Mouse (Mus musculus) liver, embryonic 13.5 days (tissue): ENCODE data around the gene Nipal3. TPM values are rescaled to one million over a fixed set of nuclear protein-coding genes. Genes with fewer than 3 reads are reported as not detected.
A peak's percentile ranks its signal among the peaks of the same experiment; 100 is the strongest.

Experiments used
- ATAC-seq: fragments of 200-750 bp; cut with Nextera tagmentation; 2 replicates; pipeline ENCODE4 v1.8.0; 2017; ENCODE audit warnings: low read depth, mild to moderate bottlenecking, moderate number of reproducible peaks, moderate library complexity
- DNase-seq: peaks from one replicate; pipeline ENCODE4 v3.0.0; 2022
- H3K27ac ChIP-seq: fragments of 300-500 bp; sonication (generic); 2 replicates; pipeline ENCODE4 v1.5.1; 2015; ENCODE audit warnings: moderate library complexity, mild to moderate bottlenecking, inconsistent platforms
- H3K27me3 ChIP-seq: fragments of 300-500 bp; sonication (generic); 2 replicates; pipeline ENCODE4 v1.6.1; 2015; ENCODE audit warnings: mild to moderate bottlenecking, inconsistent platforms
- H3K36me3 ChIP-seq: fragments of 300-500 bp; sonication (generic); 2 replicates; pipeline ENCODE4 v1.6.1; 2015; ENCODE audit warnings: mild to moderate bottlenecking, inconsistent platforms
- H3K4me1 ChIP-seq: fragments of 300-500 bp; sonication (generic); replicated peaks from 2 replicates; pipeline ENCODE4 v1.6.1; 2015; ENCODE audit warnings: inconsistent platforms
- H3K4me2 ChIP-seq: fragments of 300-500 bp; sonication (generic); 2 replicates; pipeline ENCODE4 v1.6.1; 2015; ENCODE audit warnings: inconsistent platforms, mild to moderate bottlenecking, moderate library complexity
- H3K4me3 ChIP-seq: fragments of 300-500 bp; sonication (generic); replicated peaks from 2 replicates; pipeline ENCODE4 v1.5.1; 2015; ENCODE audit warnings: mild to moderate bottlenecking, inconsistent platforms
- H3K9ac ChIP-seq: fragments of 300-500 bp; sonication (generic); 2 replicates; pipeline ENCODE4 v1.6.1; 2015; ENCODE audit warnings: mild to moderate bottlenecking, inconsistent platforms
- H3K9me3 ChIP-seq: fragments of 300-500 bp; sonication (generic); replicated peaks from 2 replicates; pipeline ENCODE4 v1.6.1; 2016; ENCODE audit warnings: inconsistent platforms
- WGBS: fragments of 180-500 bp; shearing (Covaris S2); methylation state at CpG from one replicate; pipeline ENCODE4 v1.1.7; 2015; ENCODE audit not compliant: insufficient replicate concordance; 5-methylcytosine and 5-hydroxymethylcytosine counted together
- polyA plus RNA-seq: library from polyadenylated mRNA; unstranded; fragments of >200 nt; fragmentation: Nextera tagmentation; extraction: Ambion mirVana; gene quantifications from 2 replicates; pipeline ENCODE4 v1.2.1, GENCODE M21; 2015

Nipal3 gene
- polyA plus RNA-seq, 1 experiment from 2014 or later, result 2.7 TPM

GRCm38 (mm10) chr4:135433443-135434394, 61.1 kb downstream of the Nipal3 start, which contains the start of gene Rcan3:
Gene Rcan3, minus strand, starts transcription at chr4:135433853.
- Histone ChIP-seq H3K4me3 (peak within 1 kb of the TSS; percentile 78), H3K9me3 (no peaks in the 10 kb centered on the region), H3K36me3 (no peaks in the 10 kb centered on the region), H3K4me2 (peak within 1 kb of the TSS; percentile 98), H3K27me3 (no peaks in the 10 kb centered on the region; the same call in 1 of the 2 replicates), H3K27ac (peak within 1 kb of the TSS; percentile 91), H3K9ac (peak within 1 kb of the TSS; percentile 89), H3K4me1 (peaks cover 69% of the 10 kb centered on the region)
- WGBS, result under 1% methylated on average over 78 of the region's 79 CpGs
- DNase-seq (peak; percentile 66), ATAC-seq (peak; percentile 87)

- H3K36me3 ChIP-seq, result no peaks in the 10 kb centered on the region
- no peak for DNase-seq
- peak overlapping the region; percentile 89 for H3K9ac ChIP-seq
- H3K4me2 ChIP-seq, result peak overlapping the region; percentile 98
- peak overlapping the region; percentile 75 for H3K27ac ChIP-seq
- H3K27me3 ChIP-seq, result no peaks in the 10 kb centered on the region; the same call in 1 of the 2 replicates
- H3K9me3 ChIP-seq, result no peaks in the 10 kb centered on the region
- 19% methylated on average over 10 of the region's 10 CpGs for WGBS
- ATAC-seq, result no peak
- H3K4me3 ChIP-seq, result peak overlapping the region; percentile 78
- H3K4me1 ChIP-seq, result peaks cover 62% of the 10 kb centered on the region
Measured at GRCm38 (mm10) chr4:135433086-135433442, 61.8 kb downstream of the Nipal3 start.

GRCm38 (mm10) chr4:135429990-135430760, 64.7 kb downstream of the Nipal3 start:
- Histone ChIP-seq H3K9me3 (no peaks in the 10 kb centered on the region), H3K36me3 (no peaks in the 10 kb centered on the region), H3K27ac (no peak overlapping the region), H3K4me1 (peaks cover 39% of the 10 kb centered on the region), H3K27me3 (no peaks in the 10 kb centered on the region; the same call in 1 of the 2 replicates), H3K9ac (no peak overlapping the region), H3K4me2 (no peak overlapping the region), H3K4me3 (no peak overlapping the region)
- ATAC-seq (no peak), DNase-seq (no peak)
- 68% methylated on average over 8 of the region's 8 CpGs for WGBS

- H3K36me3 ChIP-seq, result no peaks in the 10 kb centered on the region
- no peak overlapping the region for H3K9ac ChIP-seq
- no peak overlapping the region for H3K4me2 ChIP-seq
- H3K4me3 ChIP-seq, result no peak overlapping the region
- DNase-seq (no peak), ATAC-seq (no peak)
- no peaks in the 10 kb centered on the region for H3K9me3 ChIP-seq
- WGBS, result 46% methylated on average over 4 of the region's 4 CpGs
- H3K27me3 ChIP-seq, result no peaks in the 10 kb centered on the region; the same call in 1 of the 2 replicates
- H3K27ac ChIP-seq, result no peak overlapping the region
- peaks cover 33% of the 10 kb centered on the region for H3K4me1 ChIP-seq
Measured at GRCm38 (mm10) chr4:135429383-135429782, 65.5 kb downstream of the Nipal3 start.

GRCm38 (mm10) chr4:135426587-135426986, 68.3 kb downstream of the Nipal3 start:
- H3K4me1 ChIP-seq, result peaks cover 16% of the 10 kb centered on the region
- ATAC-seq (no peak), DNase-seq (no peak)
- no peaks in the 10 kb centered on the region for H3K36me3 ChIP-seq
- H3K9ac ChIP-seq, result no peak overlapping the region
- H3K27me3 ChIP-seq, result no peaks in the 10 kb centered on the region
- no peaks in the 10 kb centered on the region for H3K9me3 ChIP-seq
- 80% methylated on average over 7 of the region's 7 CpGs for WGBS
- no peak overlapping the region for H3K4me2 ChIP-seq
- H3K27ac ChIP-seq, result no peak overlapping the region
- H3K4me3 ChIP-seq, result no peak overlapping the region

GRCm38 (mm10) chr4:135425625-135426024, 69.2 kb downstream of the Nipal3 start:
- 72% methylated on average over 9 of the region's 9 CpGs for WGBS
- ATAC-seq, result no peak

GRCm38 (mm10) chr4:135420961-135421360, 73.9 kb downstream of the Nipal3 start:
- Histone ChIP-seq H3K9me3 (no peaks in the 10 kb centered on the region), H3K27me3 (no peaks in the 10 kb centered on the region), H3K27ac (no peak overlapping the region), H3K4me3 (no peak overlapping the region), H3K36me3 (0 out of 2 replicates have a peak, but pooled peaks cover 3% of the 10 kb centered on the region), H3K4me2 (no peak overlapping the region), H3K9ac (no peak overlapping the region), H3K4me1 (peaks cover 3% of the 10 kb centered on the region)
- 89% methylated on average over 13 of the region's 13 CpGs for WGBS
- DNase-seq (no peak), ATAC-seq (no peak)

More at GRCm38 (mm10) chr4:135425625-135426024, 69.2 kb downstream of the Nipal3 start:
- Histone ChIP-seq H3K36me3 (no peaks in the 10 kb centered on the region), H3K4me2 (no peak overlapping the region), H3K9me3 (no peaks in the 10 kb centered on the region), H3K4me1 (peaks cover 16% of the 10 kb centered on the region), H3K27ac (no peak overlapping the region), H3K4me3 (no peak overlapping the region), H3K9ac (no peak overlapping the region), H3K27me3 (no peaks in the 10 kb centered on the region)
- DNase-seq, result no peak

- Histone ChIP-seq H3K4me1 (peaks cover 3% of the 10 kb centered on the region), H3K9ac (no peak overlapping the region), H3K27ac (no peak overlapping the region), H3K36me3 (0 out of 2 replicates have a peak, but pooled peaks cover 3% of the 10 kb centered on the region), H3K9me3 (no peaks in the 10 kb centered on the region), H3K27me3 (no peaks in the 10 kb centered on the region), H3K4me2 (no peak overlapping the region), H3K4me3 (no peak overlapping the region)
- DNase-seq (no peak), ATAC-seq (no peak)
- WGBS, result 85% methylated on average over 11 of the region's 11 CpGs
Measured at GRCm38 (mm10) chr4:135420416-135420815, 74.4 kb downstream of the Nipal3 start.

GRCm38 (mm10) chr4:135419996-135420395, 74.8 kb downstream of the Nipal3 start:
- ATAC-seq (no peak), DNase-seq (no peak)
- H3K9ac ChIP-seq, result no peak overlapping the region
- 85% methylated on average over 21 of the region's 21 CpGs for WGBS
- no peaks in the 10 kb centered on the region for H3K9me3 ChIP-seq
- no peak overlapping the region for H3K27ac ChIP-seq
- no peaks in the 10 kb centered on the region for H3K27me3 ChIP-seq
- no peak overlapping the region for H3K4me2 ChIP-seq
- peaks cover 6% of the 10 kb centered on the region for H3K4me1 ChIP-seq
- H3K4me3 ChIP-seq, result no peak overlapping the region
- H3K36me3 ChIP-seq, result 0 out of 2 replicates have a peak, but pooled peaks cover 3% of the 10 kb centered on the region

GRCm38 (mm10) chr4:135416367-135416766, 78.5 kb downstream of the Nipal3 start:
- H3K4me3 ChIP-seq, result no peak overlapping the region
- ATAC-seq (no peak), DNase-seq (no peak)
- no peaks in the 10 kb centered on the region for H3K9me3 ChIP-seq
- 0 out of 2 replicates have a peak overlapping the region, but pooled peaks have one; percentile 17 for H3K4me2 ChIP-seq
- H3K9ac ChIP-seq, result no peak overlapping the region
- H3K4me1 ChIP-seq, result peaks cover 9% of the 10 kb centered on the region
- H3K36me3 ChIP-seq, result 0 out of 2 replicates have a peak, but pooled peaks cover 7% of the 10 kb centered on the region
- WGBS, result 50% methylated on average over 21 of the region's 21 CpGs
- H3K27me3 ChIP-seq, result no peaks in the 10 kb centered on the region
- H3K27ac ChIP-seq, result no peak overlapping the region

- Histone ChIP-seq H3K9ac (no peak overlapping the region), H3K4me1 (peaks cover 9% of the 10 kb centered on the region), H3K27ac (no peak overlapping the region), H3K4me2 (no peak overlapping the region), H3K27me3 (no peaks in the 10 kb centered on the region), H3K36me3 (0 out of 2 replicates have a peak, but pooled peaks cover 4% of the 10 kb centered on the region), H3K9me3 (no peaks in the 10 kb centered on the region), H3K4me3 (no peak overlapping the region)
- 61% methylated on average over 8 of the region's 8 CpGs for WGBS
- ATAC-seq, result no peak
- no peak for DNase-seq
Measured at GRCm38 (mm10) chr4:135413491-135413890, 81.3 kb downstream of the Nipal3 start.
